Comparison of ENCODE assay signal across 20 mouse cellular contexts in the genomic region with DNA sequence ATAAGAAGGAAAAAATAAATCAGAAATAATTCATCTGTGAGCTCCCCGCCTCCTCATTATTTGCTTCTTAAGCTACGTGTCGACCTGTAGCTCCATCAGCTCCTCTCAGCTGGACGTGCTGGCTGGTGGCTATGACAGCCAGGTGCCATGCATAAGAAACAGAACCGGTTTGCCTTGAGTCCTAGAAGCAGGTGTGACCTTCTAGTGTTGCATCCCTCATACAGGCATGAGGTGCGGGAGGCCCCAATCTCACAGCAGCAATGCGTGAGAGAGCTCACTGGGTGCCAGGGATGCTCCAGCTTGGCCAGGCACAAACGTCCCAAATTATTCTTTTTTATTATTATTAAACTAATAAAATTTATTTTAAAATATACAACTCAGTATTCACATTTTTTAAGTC.
DNase-seq lines count a peak whose midpoint lies in the region; ATAC-seq lines count a peak whose summit lies in the region.
"Had no signal": no experiment of that assay in that cellular context is flagged by ENCODE, and none has a peak within 500 bp of the region (broad histone marks: within the 10 kb centered on the region; RNA-seq: fewer than 3 reads in every experiment).

No protein-coding gene starts in this region.

- peaks cover 9% of the 10 kb centered on the region for H3K4me1 ChIP-seq in heart, embryonic 13.5 days
- no peaks in the 10 kb centered on the region for H3K4me1 ChIP-seq in limb, embryonic 11.5 days (ENCODE audit: control insufficient read depth, insufficient read depth, low read length)
- no peaks in the 10 kb centered on the region for H3K4me1 ChIP-seq in limb, embryonic 10.5 days
- peaks cover 6% of the 10 kb centered on the region for H3K4me1 ChIP-seq in intestine, embryonic 16.5 days (ENCODE audit: control insufficient read depth, insufficient read depth, low read length)
- peaks cover 10% of the 10 kb centered on the region for H3K4me1 ChIP-seq in stomach, embryonic 16.5 days (ENCODE audit: control insufficient read depth, insufficient read depth, low read length)
- H3K4me1 ChIP-seq: hindbrain, embryonic 12.5 days had no signal

- no peak overlapping the region for H3K4me2 ChIP-seq in heart, embryonic 13.5 days
- H3K4me2 ChIP-seq in limb, embryonic 11.5 days (ENCODE audit: low read depth, severe bottlenecking): no peak overlapping the region
- no peak overlapping the region for H3K4me2 ChIP-seq in intestine, embryonic 16.5 days (ENCODE audit: low read depth, low read length)
- no peak overlapping the region for H3K4me2 ChIP-seq in stomach, embryonic 16.5 days (ENCODE audit: low read depth, low read length)
- H3K4me2 ChIP-seq: forebrain, embryonic 13.5 days; hindbrain, embryonic 12.5 days had no signal

- intact Hi-C loops in heart, postnatal 14 days (cut with DNase I): loop anchor here (10.0 kb wide), 1 partner anchor 154 kb away; a partner anchor contains a TSS

- peak overlapping the region; percentile 58 for H3K27ac ChIP-seq in heart, embryonic 13.5 days (replicated peaks)
- H3K27ac ChIP-seq in limb, embryonic 11.5 days (replicated peaks; ENCODE audit: low read depth, low read length): no peak overlapping the region
- H3K27ac ChIP-seq in limb, embryonic 10.5 days: no peak overlapping the region
- peak overlapping the region; percentile 69 for H3K27ac ChIP-seq in intestine, embryonic 16.5 days (ENCODE audit: low read length)
- peak overlapping the region; percentile 87 for H3K27ac ChIP-seq in stomach, embryonic 16.5 days (ENCODE audit: low read length)
- H3K27ac ChIP-seq: embryonic facial prominence, embryonic 10.5 days; forebrain, embryonic 13.5 days; gastrocnemius, adult 2 months; hindbrain, embryonic 12.5 days had no signal

- H3K4me3 ChIP-seq in heart, embryonic 13.5 days: no peak overlapping the region
- no peak overlapping the region for H3K4me3 ChIP-seq in limb, embryonic 11.5 days (ENCODE audit: low read depth, low read length)
- no peak overlapping the region for H3K4me3 ChIP-seq in limb, embryonic 10.5 days
- H3K4me3 ChIP-seq in intestine, embryonic 16.5 days (ENCODE audit: low read length): no peak overlapping the region
- H3K4me3 ChIP-seq in stomach, embryonic 16.5 days (replicated peaks; ENCODE audit: low read length): no peak overlapping the region
- H3K4me3 ChIP-seq: embryonic facial prominence, embryonic 10.5 days; forebrain, embryonic 13.5 days; gastrocnemius, adult 2 months; hindbrain, embryonic 12.5 days had no signal

- no peak for ATAC-seq in heart, embryonic 13.5 days (ENCODE audit: extremely low read depth, insufficient number of reproducible peaks, low FRiP score, low TSS enrichment)
- ATAC-seq in limb, embryonic 11.5 days (ENCODE audit: insufficient number of reproducible peaks, low FRiP score, low TSS enrichment, low read depth): no peak
- ATAC-seq in intestine, embryonic 16.5 days: no peak
- no peak for ATAC-seq in stomach, embryonic 16.5 days (ENCODE audit: insufficient read depth, low FRiP score)
- ATAC-seq: forebrain, embryonic 13.5 days; forebrain, postnatal 0 days; hindbrain, embryonic 16.5 days; Patski had no signal

- no peaks in the 10 kb centered on the region for H3K9me3 ChIP-seq in heart, embryonic 13.5 days
- no peaks in the 10 kb centered on the region for H3K9me3 ChIP-seq in limb, embryonic 11.5 days (ENCODE audit: control insufficient read depth, low read length)
- no peaks in the 10 kb centered on the region for H3K9me3 ChIP-seq in limb, embryonic 10.5 days (replicated peaks)
- no peaks in the 10 kb centered on the region for H3K9me3 ChIP-seq in intestine, embryonic 16.5 days (ENCODE audit: control insufficient read depth, low read length)
- H3K9me3 ChIP-seq in stomach, embryonic 16.5 days (replicated peaks; ENCODE audit: control insufficient read depth, low read length): no peaks in the 10 kb centered on the region
- H3K9me3 ChIP-seq: embryonic facial prominence, embryonic 10.5 days; forebrain, embryonic 13.5 days; hindbrain, embryonic 12.5 days had no signal

- 55% methylated on average over 8 of the region's 8 CpGs for whole genome bisulfite sequencing in heart, embryonic 13.5 days
- 63% methylated on average over 8 of the region's 8 CpGs for WGBS in limb, embryonic 11.5 days
- 66% methylated on average over 8 of the region's 8 CpGs for WGBS in limb, embryonic 10.5 days
- 61% methylated on average over 8 of the region's 8 CpGs for WGBS in intestine, embryonic 16.5 days
- 46% methylated on average over 8 of the region's 8 CpGs for WGBS in stomach, embryonic 16.5 days

- H3K36me3 ChIP-seq in heart, embryonic 13.5 days: no peaks in the 10 kb centered on the region
- no peaks in the 10 kb centered on the region for H3K36me3 ChIP-seq in limb, embryonic 11.5 days (ENCODE audit: control insufficient read depth, insufficient read depth, low read length)
- no peaks in the 10 kb centered on the region for H3K36me3 ChIP-seq in limb, embryonic 10.5 days
- no peaks in the 10 kb centered on the region for H3K36me3 ChIP-seq in intestine, embryonic 16.5 days (ENCODE audit: control insufficient read depth, insufficient read depth, low read length)
- no peaks in the 10 kb centered on the region for H3K36me3 ChIP-seq in stomach, embryonic 16.5 days (ENCODE audit: control insufficient read depth, insufficient read depth, low read length)
- H3K36me3 ChIP-seq: embryonic facial prominence, embryonic 10.5 days; hindbrain, embryonic 12.5 days had no signal

- no peak for DNase-seq in heart, postnatal 14 days
- DNase-seq in limb, embryonic 11.5 days (ENCODE audit: low spot score): peak; percentile 17
- no peak for DNase-seq in limb, embryonic 10.5 days (ENCODE audit: low spot score)
- DNase-seq in thymus, postnatal 14 days: no peak
- DNase-seq: adrenal gland, postnatal 25 days; cerebellum, adult 18-20 months; cerebellum, postnatal 10 days; forebrain, postnatal 0 days; gastrocnemius, adult 2 months; gastrocnemius, postnatal 25 days; heart, postnatal 4 days had no signal

- H3K9ac ChIP-seq in heart, embryonic 13.5 days: no peak overlapping the region
- H3K9ac ChIP-seq in limb, embryonic 11.5 days (ENCODE audit: low read length): no peak overlapping the region
- H3K9ac ChIP-seq in intestine, embryonic 16.5 days (ENCODE audit: low read depth, low read length): no peak overlapping the region
- H3K9ac ChIP-seq in stomach, embryonic 16.5 days (ENCODE audit: low read length): no peak overlapping the region
- H3K9ac ChIP-seq: forebrain, embryonic 13.5 days; forebrain, postnatal 0 days; hindbrain, embryonic 12.5 days had no signal

- H3K27me3 ChIP-seq in heart, embryonic 13.5 days (replicated peaks): no peaks in the 10 kb centered on the region
- no peaks in the 10 kb centered on the region for H3K27me3 ChIP-seq in limb, embryonic 11.5 days (ENCODE audit: control insufficient read depth, insufficient read depth, low read length)
- H3K27me3 ChIP-seq in limb, embryonic 10.5 days (ENCODE audit: low read depth, poor library complexity, severe bottlenecking): no peaks in the 10 kb centered on the region
- no peaks in the 10 kb centered on the region for H3K27me3 ChIP-seq in intestine, embryonic 16.5 days (replicated peaks; ENCODE audit: control insufficient read depth, insufficient read depth, low read length)
- no peaks in the 10 kb centered on the region for H3K27me3 ChIP-seq in stomach, embryonic 16.5 days (ENCODE audit: control insufficient read depth, insufficient read depth, low read length)
- H3K27me3 ChIP-seq: CH12.LX; forebrain, embryonic 13.5 days; hindbrain, embryonic 12.5 days had no signal

Comparison
In these comparisons a context has a peak if more than half of its experiments do, and no peak if none do; other contexts are left out.
1. H3K27ac ChIP-seq: peak in heart, embryonic 13.5 days (single experiment), intestine, embryonic 16.5 days (single experiment) and stomach, embryonic 16.5 days (single experiment); none in limb, embryonic 11.5 days (single experiment) and limb, embryonic 10.5 days (single experiment).